Mouse (Mus musculus): Measurements from ENCODE around the gene Gm4187.
"Not testable (repeated sequence)": the region's sequence is repeated elsewhere in the genome, so short reads cannot be mapped to it uniquely, and the experiment has no call there.

Gm4187 gene

GRCm38 (mm10) chr7:22329617-22330016 is at the start of gene Gm4187:
TSS of gene Gm4187 (minus strand) at chr7:22329717.
- not testable (repeated sequence) for DNase-seq (ENCODE audit: low spot score)

- DNase-seq (ENCODE audit: low spot score): not testable (repeated sequence)
These were observed 41.4 kb upstream of the Gm4187 start, which contains the start of gene Gm8660 for GRCm38 (mm10) chr7:22370939-22371338. TSS of gene Gm8660 (minus strand) at chr7:22371039.
